Mouse (Mus musculus): ENCODE measurements around the gene Mmachc.

- TF ChIP-seq GATA1 (IDR thresholded peaks at IDR 0.05; ENCODE audit: low read length) (no peak), TAL1 (IDR thresholded peaks at IDR 0.05; ENCODE audit: low read length) (no peak)
These were observed 17.2 kb upstream of the Mmachc start for GRCm38 (mm10) chr4:116725444-116725843.
